Mouse (Mus musculus): ENCODE results near the gene Rab11fip2. TPM values are rescaled to one million over a fixed set of nuclear protein-coding genes. Genes with fewer than 3 reads are reported as not detected.

The Rab11fip2 gene
- total RNA-seq (2021): 10 to 100 TPM; 68.1 to 69.7 TPM
- long read RNA-seq, experiment 1, partial matches to known transcripts: 0 of 1 reads
- long read RNA-seq, experiment 1, other reads (novel, unspliced or antisense): 1 of 1 reads
- long read RNA-seq, experiment 2, partial matches to known transcripts: 0 of 1 reads
- long read RNA-seq, experiment 2, other reads (novel, unspliced or antisense): 1 of 1 reads

DNA sequence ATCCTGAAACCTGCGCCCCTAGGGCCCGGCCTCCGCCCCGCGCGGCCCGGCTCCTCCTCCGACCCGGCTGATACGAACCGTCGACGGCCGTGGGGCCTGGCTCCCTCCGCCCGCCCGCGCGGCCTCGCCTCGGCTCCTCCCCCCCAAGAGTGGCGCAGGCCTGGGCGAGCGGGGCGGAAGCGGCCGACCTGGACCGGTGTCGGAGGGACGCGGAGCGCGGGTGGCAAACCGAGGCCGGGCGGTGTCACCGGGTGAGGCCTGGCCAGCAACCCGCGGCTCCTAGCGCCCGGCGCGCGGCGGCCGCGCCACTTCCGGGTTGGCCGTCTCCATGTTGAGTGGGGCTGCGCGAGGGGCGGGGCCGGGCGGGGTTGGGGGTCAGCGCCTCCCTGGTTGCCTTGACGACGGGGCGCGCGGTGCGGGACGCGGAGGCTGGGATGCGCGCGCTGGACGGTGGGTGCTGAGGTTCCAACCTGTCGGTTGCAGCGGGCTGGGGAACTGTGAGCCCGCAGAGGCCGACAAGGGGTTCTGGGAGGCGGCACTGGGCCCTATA is at the start of gene Rab11fip2:
TSS of gene Rab11fip2 (minus strand) at position 333 of the 550 bp plus-strand sequence.
- DNase-seq (ENCODE audit: low spot score in 2 of 2): peak; percentile 86 to 90

DNA sequence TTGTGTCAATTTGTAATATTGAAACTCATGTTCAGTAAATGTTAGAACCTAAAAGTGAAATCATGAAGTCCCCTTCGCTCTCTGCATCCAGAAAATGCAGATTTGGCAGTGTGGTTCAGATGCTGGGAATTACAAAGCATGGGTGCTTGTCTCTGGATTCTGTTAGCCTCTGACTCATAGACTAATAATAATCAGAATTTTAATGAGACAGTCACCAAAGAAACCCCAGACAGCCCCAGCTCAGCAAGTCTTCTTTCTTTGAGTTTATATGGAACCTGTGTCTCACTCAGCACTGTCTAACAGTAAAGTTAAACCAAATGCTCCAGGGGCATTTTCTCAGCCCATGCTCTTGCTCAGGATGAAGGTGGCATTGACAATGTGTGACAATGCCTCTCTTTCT is 38.1 kb upstream of the Rab11fip2 start:
- DNase-seq (ENCODE audit: low spot score in 2 of 2): no peak

DNA sequence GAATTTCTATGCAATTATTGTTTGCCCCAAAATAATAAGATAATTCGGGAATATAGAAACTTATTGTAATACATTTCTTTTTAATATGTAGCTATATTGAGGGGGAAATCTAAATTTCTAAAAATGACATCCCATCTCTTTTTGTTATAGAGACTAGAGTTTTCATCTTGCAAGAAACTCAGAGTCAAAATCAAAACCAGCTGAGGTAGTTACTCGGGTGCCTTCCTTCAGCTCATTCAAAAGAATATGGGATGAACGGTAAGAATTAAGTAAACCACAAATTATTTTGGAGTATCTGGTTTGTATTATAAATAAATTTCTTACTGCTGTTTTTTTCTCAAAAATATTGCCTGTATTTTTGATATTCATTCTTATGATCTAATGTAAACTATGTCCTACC is 11.5 kb upstream of the Rab11fip2 start:
- DNase-seq (ENCODE audit: low spot score in 2 of 2): no peak

DNA sequence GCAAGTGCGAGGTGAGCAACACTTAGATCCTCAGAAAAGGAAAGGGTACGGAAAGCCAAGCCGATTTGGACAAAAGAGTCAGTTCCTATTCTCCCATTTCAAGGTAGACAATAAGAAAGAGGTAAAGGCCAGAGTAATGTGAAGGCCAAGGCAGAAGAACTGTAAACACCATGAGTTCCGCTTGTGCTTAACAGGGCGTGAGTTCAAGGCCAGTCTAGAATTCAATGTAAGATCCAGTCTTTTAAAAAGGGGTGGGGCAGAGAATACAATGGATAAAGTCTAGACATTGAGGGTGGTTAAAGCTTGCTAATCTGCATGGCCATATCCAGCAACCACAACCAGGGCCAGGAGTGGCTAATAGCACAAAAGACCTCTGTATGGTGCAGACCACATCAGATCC is 6.3 kb upstream of the Rab11fip2 start:
- no peak for DNase-seq (ENCODE audit: low spot score in 2 of 2)

DNA sequence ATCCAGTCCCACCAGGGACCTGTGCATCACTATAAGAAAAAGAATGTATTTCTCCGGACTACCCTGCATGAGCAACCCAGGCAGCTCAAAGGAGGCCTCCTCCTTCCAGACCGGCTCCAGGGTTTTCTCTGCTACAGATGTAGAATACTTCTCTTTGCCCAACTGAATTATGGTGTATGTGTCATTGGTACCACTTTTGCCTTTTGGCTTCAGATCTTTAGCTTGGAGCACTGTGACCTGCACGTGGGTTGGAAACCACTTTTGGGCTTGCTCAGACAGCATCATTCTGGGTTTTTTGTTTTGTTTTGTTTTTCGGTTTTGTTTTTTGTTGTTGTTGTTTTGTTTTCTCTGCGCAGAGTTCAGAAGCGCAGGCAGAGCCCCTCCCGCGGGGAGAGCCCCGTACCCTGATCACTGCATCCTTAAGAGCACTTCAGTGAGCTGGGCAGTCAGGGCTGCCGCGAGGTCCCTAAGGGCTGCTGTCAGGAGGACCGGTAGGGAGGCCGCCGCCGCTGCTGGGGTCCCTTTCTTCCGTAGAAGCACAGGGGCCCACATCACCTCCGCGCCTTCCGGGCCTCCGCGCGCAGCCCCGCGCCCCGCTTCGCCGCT is 635 bp downstream of the Rab11fip2 start:
- peak in 1 of 2 experiments; percentile 48 for DNase-seq (ENCODE audit: low spot score in 2 of 2)

DNA sequence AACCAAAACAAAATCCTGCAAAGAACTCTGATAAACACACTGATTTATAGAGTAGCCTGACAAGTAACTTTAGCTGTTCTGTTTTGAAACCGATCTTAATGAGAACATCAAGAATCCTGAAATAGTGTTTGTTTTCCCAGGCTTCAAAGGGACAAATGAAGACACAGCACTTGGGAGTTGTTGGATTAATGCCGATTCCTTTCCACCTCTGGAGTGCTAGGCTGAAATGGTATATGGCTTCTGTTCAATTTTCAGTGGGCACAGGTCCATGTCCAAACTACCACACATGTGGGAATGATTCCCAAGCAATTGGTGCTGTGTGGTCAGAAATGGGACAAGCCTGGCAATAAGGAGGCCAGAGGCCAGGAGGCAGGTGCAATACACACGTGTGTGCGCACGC is 3.7 kb downstream of the Rab11fip2 start:
- DNase-seq (ENCODE audit: low spot score in 2 of 2): no peak

DNA sequence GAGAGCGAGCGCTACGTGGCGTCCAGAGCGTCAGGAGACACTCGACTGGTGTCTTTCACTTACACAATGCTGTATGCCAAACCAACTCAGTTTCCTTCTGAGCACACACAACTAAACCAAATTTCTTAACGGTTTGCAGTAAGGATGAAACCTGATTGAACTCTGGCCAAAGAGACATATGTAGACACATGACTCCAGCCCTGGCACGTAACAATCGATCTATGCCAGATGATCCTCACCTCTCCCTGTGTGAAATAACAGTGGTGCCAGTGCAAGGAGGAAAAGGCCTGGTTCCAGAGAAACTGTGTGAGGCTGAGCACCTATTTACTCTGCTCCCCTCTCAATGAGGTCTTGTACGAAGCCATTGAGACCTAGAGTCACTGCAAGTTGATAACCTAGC is 11.4 kb downstream of the Rab11fip2 start:
- DNase-seq (ENCODE audit: low spot score in 2 of 2): no peak

DNA sequence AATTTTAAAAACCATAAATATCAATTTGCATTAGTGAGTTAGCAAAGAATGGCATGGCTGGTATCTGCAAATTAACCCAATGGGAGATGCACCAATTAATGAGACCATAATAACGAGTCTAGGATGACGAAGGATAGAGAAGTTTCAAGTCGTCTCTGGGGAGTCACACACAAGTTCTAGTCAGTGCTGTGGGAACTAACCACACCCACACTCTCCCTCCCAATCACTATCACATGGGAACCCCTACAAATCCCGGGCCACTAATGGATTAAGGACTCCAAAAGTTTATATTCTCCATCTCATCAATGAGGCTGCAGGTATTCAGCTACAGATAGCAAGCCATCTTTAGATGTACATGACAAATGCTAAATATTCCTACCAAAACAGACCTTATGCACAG is 14.8 kb downstream of the Rab11fip2 start:
- no peak for DNase-seq (ENCODE audit: low spot score in 2 of 2)

DNA sequence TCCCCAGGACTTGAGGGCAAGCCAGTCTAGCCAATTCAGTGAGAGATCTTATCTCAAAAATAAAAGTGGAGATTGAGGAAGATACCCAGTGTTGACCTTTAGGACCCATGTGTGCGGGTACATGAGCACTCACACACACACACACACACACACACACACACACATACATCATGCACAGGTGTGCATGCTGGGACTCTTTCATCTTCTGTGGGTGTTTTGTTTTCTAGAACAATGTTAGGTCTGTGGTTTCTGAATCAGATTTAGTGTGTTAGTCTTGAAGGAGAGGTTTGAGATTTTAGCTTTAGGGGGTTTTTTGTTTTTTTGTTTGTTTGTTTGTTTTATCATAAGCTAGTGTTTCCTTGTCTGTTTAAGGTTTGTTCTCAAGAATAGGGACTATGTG is 17.3 kb downstream of the Rab11fip2 start:
- no peak for DNase-seq (ENCODE audit: low spot score in 2 of 2)

DNA sequence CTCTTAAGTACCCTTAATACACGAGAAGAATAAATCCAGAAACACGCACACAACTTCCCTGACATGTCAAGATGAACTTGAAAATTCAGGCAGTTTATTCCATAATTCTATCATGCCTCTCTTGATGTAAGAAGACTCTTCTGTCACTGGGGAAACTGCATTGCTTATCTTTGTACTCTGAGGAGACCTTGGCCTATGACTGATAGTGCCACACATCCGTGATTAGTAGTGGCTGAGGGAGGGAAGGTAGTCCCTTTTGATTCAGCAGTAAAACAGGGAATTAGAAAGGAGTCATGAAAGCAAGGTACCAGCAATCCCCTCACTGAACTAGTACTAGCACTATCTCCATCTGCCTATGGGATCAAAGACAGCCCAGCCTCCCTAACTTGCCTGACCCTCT is 22.6 kb downstream of the Rab11fip2 start:
- DNase-seq (ENCODE audit: low spot score in 2 of 2): no peak

DNA sequence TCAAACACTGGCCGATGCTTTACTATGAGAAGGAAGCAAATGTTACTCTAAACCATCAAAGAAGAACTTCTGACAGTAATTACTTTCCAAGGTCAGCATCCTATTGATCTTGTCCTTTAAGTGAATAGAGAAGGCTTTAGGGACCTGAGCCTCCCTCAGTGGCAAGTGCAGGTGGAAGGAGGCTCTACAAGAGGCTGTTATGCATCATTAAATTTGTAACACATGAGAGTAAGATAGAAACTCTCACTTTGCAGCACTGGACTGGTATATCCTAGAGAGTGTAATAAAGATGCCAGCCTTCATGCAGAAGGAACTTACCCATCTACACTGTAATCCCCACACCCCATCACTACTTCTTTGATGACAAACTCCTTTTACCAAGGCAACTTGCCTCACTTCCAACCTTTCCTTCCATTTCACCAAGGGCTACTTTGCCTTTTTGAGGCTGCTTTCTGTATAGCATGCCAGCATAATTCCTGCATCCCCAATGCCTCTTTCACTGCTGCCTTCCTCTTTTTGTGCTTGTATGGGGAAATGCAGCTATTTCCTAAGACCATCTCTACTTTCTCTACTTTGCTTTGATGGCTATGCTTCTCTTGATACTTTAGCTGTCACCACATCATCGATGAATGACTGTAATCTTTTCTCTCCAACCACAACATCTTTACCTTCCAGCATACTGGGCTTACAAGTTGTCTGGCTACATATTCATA is 25.4 kb downstream of the Rab11fip2 start:
- DNase-seq (ENCODE audit: low spot score in 2 of 2): no peak

DNA sequence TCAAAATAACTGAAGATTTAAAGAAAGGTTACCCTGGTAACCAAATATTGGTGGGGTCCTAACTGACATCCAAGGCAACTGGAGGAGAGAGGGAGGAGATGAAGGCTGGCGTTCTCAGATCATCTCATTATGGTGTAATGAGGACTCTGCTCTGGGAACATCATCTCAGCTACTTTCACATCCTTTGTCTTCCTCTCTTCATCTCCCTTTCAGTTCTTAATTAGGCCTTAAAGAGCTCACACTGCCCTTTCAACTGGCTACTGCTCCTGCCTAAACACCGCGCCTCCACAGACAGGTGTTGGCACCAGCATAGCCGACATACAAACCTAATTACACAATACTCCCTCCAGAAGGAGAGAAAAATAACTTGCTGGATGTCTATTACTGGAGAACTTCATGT is 31.9 kb downstream of the Rab11fip2 start:
- DNase-seq (ENCODE audit: low spot score in 2 of 2): no peak

DNA sequence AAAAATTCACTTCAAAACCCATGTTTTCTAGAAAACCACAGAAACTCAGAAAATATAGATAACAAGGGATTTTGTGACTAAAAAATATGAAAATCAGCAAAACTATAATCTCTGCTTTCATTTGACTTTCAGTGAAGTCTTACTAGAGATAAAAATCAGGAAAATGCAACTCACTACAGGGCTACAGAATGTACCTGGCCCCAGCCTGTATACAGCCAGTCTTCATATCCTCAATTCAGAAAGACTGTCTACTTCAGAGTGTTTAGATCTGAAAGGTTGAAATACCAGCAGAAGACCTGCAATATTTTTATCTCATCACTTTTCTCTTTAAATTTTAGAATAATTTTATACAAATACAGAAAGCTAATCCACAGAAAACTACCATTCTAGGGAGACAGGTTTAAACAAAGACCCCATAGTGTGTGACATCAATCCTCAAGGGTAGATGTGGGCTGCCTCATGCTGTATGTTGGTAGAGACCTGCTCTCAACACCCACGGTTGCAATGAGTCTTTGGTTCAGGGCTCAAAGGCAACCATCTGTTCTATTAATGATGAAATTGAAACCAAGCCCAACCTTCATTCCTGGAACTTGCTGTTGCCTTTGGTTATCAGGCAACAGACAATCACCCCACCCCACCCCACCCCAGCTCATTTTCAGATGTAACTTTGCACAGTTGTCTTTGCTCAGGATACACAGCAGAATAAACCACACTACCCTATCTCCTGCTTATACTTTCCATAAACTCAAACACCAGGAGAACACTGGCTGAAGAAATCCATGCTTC is 38.0 kb downstream of the Rab11fip2 start:
- peak in 1 of 2 experiments; percentile 67 for DNase-seq (ENCODE audit: low spot score in 2 of 2)

DNA sequence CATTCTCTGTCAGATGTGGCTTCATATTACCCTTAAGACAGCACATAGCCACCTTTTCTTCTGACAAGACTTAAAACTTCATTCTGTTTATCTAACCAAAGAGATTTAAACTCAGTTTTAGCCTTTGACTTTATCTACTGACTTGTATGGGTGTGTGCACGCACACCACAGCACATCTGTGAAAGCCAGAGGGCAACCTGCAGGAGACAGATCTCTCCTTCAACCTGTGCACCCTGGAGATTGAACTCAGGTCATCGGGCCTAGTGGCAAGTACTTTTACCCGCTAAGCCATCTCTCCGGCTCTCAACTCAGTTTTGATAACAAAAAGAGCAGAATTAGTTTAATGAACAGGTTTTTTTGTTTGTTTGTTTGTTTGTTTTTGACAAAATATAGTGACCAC is 43.5 kb downstream of the Rab11fip2 start:
- DNase-seq (ENCODE audit: low spot score in 2 of 2): no peak

DNA sequence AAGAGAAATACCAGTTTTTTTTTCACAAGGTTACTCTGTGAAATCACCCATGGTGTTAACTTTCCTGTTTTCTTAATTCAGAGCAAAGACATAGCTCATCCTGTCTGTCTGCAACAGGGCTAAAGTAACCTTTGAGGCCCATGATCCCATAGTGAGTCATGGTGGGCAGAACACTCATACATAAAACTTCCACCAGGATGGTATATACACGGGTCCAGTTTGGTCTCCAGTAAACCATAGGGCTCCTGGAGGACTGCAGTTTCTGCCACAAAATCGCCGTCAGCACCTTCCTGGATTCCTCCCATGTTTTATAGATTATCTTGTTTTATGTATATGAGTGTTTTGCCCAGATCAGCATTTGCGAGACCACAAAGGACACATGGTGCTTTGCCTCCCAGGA is 45.2 kb downstream of the Rab11fip2 start:
- no peak for DNase-seq (ENCODE audit: low spot score in 2 of 2)

DNA sequence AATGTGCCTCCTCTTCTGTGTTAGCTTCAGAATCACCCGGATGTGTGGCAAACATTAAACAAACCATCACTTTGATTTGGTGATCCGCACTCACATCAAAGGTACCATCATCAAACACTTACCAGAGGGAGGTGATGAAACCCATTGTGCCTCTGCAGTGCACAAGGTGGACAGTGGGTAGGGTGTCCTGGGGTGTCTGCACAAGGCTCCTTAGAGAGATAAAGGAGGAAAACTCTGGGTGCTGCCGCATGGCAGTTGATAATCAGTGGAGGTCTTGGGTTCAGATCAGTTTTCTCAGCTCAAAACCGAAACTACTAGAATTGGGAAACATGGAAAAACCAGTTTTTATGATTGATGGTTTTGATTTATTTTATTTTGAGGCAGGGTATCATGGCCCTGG is 54.1 kb downstream of the Rab11fip2 start:
- no peak for DNase-seq (ENCODE audit: low spot score in 2 of 2)

DNA sequence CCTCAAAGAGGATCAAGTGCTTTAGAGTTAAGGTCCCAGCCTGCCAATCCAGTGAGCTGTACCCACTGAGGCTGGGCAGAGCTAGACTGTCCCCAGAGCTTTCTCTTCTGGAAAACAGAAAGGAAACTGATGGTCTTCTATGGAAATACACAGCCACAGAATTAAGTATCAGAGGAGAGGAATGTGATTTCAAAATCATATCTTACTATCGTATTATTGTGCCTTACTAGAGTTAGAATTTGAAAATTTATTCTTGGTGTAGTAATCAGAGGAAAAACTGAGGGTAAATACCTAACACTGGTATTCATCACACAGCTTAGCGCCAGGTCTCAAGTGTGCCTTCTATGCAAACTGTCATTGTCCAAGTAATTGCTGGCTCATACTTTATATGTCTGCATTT is 54.6 kb downstream of the Rab11fip2 start:
- DNase-seq (ENCODE audit: low spot score in 2 of 2): no peak

DNA sequence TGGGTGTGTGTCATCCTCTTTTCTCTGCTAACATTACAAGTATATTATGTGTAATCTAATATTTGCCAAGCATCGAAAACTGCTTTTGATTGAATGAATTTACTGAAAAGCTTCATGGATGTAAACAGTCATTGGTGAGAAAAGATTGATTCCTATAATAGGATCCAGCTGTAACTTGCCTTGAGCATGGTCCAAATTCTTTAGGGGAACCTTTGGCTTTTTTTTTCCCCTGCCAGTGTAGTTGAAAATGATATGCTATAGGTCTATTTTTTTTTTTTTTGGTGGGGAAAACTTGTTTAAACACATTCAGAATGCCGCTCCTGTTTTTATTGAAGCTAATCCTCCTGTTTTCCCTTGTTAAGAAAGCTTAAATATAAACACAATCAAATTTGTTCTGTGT is 55.6 kb downstream of the Rab11fip2 start:
- DNase-seq (ENCODE audit: low spot score in 2 of 2): no peak

DNA sequence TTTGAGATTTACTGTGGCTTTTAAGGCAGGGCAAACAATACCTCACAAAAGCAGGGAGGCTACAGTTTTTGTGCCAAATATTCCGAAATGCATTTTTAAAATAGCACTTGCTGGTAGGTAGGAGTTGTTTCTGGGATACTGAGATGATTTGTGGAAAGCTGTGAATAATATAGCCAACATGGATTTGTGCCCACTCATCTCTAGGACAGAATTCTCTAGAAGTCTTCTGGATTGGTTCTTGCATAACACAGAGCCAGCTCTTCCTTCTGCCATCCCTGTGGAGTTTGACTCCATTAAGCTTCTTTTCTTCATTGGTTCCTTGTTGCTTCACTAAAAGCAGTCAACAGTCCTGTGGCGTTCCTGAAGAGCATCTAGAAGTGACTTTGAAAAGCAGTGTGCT is 58.2 kb downstream of the Rab11fip2 start:
- DNase-seq (ENCODE audit: low spot score in 2 of 2): peak in 1 of 2 experiments; percentile 12

DNA sequence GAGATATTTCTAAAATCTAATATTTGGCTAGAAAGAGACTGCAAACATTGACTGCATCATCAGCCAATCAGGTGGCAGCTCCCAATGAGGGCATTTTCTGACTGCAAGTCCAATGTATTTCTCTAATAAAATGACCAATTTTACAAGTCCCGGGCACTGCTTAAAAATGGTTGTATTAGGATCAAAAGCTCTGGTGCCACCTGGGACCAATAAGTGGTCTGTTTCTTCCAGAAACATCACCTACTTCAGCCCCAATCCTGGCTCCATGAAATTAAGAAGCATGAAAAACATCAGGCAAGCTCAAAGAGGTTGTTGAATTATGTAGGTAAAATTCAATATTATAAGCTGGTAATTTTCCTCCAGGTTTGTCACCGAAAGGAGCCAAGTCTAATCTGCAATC is 66.2 kb downstream of the Rab11fip2 start:
- no peak for DNase-seq (ENCODE audit: low spot score in 2 of 2)

DNA sequence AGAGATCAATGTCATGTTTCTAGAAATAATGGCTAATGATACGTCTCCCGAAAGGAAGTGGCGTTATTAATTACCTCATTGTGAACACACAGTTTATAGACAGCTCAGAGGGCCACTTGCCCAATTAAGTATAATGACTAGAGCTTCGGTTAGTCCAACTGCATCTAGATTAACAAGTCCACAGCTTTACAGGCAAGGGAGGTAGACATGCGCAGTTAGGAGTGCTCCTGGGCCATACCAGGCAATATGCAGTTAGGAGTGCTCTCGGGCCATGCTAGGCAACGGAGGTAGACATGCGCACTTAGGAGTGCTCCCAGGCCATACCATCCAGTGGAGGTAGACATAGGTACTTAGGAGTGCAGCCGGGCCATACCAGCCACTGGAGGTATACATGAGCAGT is 76.8 kb downstream of the Rab11fip2 start:
- no peak for DNase-seq (ENCODE audit: low spot score in 2 of 2)

DNA sequence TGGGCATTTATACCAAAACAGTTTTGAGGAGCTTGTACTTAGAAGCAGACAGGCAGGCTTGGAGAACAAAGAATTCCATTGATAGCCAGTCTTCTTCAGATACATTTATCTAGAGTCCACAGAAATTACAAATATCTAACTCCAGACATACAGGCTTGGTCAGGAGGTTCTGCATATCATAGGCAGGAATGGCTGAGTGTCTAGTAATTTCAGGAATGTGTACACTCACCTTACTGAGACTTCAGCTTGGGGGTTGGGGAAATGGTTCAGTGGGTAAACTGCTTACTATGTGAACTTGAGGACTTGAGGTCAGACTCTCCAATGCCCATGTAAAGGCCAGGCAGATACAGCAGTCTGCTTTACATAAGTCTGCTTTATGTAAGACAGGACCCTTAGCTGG is 81.0 kb downstream of the Rab11fip2 start:
- DNase-seq (ENCODE audit: low spot score in 2 of 2): no peak
